Mouse (Mus musculus): ENCODE measurements around the gene Olfr221.

DNA sequence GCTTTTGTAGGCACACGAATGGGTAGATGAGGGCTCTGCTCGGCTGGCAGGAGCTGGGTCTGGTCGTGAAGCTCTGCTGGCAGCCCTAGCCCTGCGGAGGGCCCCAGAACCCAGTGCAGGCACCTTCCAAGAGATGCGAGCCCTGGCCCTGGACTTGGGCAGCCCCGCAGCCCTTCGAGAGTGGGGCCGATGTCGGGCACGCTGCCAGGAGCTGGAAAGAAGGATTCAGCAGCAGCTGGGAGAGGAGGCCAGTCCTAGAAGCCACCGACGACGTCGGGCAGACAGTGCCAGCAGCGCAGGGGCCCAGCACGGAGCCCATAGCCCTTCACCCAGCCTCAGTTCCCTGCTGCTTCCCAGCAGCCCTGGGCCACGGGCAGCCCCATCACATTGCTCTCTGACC is 45.4 kb downstream of the Olfr221 start:
- TF ChIP-seq GATA1 (IDR thresholded peaks at IDR 0.05; ENCODE audit: borderline replicate concordance, low read length) = no peak
- TF ChIP-seq FLI1 (IDR thresholded peaks at IDR 0.05; ENCODE audit: low read length) = no peak

Data from megakaryocyte, embryonic 14.5 days (primary cell).